Mouse (Mus musculus): ENCODE data around the gene Aifm1.
A peak's percentile ranks its signal among the peaks of the same experiment; 100 is the strongest.

Aifm1 gene

GRCm38 (mm10) chrX:48513166-48513807, at the start of gene Aifm1:
Aifm1 (minus strand) TSS chrX:48513563.
- DNase-seq (ENCODE audit: low spot score): peak; percentile 95

DNA sequence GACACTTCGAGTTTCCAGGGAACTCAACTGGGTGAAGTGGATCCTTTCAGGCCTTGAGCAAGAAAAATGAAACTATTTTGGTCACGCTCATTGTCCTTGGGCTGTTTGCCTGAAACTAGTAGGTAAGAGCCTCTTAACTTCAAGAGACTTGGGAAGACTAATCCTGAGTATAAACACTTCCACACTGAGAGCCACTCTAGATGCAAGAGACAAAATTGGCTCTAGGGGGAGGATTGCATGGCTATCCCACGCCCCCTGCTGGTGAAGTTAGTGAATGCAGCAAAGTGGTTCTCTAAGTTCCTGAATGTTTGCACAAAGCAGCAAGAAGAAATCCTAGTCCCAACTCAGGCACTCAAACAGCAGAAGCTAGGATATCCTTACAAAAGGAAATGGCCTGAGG, 18.8 kb upstream of the Aifm1 start:
- DNase-seq (ENCODE audit: low spot score): peak; percentile 83

GRCm38 (mm10) chrX:48526435-48526834, 13.1 kb upstream of the Aifm1 start:
- DNase-seq (ENCODE audit: low spot score): no peak

- no peak for DNase-seq (ENCODE audit: low spot score)
Measured at GRCm38 (mm10) chrX:48525866-48526265, 12.5 kb upstream of the Aifm1 start.

GRCm38 (mm10) chrX:48525332-48525731, 12.0 kb upstream of the Aifm1 start:
- no peak for DNase-seq (ENCODE audit: low spot score)

GRCm38 (mm10) chrX:48523512-48523911, 10.1 kb upstream of the Aifm1 start:
- DNase-seq (ENCODE audit: low spot score): no peak

GRCm38 (mm10) chrX:48521651-48522050, 8.3 kb upstream of the Aifm1 start:
- DNase-seq (ENCODE audit: low spot score): no peak

GRCm38 (mm10) chrX:48519549-48520085, 6.3 kb upstream of the Aifm1 start:
- DNase-seq (ENCODE audit: low spot score): no peak

DNA sequence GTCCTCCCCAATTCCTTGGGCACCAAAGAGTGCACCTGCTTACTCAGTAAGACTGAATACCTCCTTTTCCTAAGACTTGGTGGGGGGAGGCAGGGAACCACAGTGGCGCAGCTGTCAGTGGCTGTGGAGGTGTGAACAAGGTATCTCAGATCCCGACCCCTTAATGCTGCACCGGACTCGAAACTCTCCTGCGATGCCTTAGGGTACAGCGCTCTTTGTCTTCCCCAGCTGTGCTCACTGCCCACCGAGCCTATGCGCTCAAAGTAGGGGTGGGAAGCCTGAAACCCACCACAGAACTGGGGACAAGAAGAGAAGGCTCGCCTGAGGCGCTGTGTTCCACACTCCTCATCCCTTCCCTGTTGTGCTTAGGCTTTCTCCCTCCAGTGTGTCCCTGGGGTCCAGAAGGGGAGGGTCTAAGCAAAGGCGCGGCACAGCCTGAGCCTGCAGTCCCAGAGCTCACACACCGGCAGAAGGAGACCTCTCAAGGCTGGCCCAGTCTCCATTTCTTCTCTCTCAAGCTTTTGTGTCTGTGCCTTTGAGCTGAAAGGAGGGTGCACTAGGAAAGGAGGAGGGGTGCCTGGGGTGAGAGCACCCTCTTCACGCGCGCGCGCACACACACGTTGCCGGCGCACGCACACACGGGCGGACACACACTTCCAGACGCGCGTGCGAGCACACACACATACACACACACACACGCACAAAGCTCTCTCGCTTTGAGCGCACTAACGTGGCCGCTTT, 5.6 kb upstream of the Aifm1 start, which contains the start of gene Rab33a:
Gene Rab33a (plus strand): TSS at position 478 of the 741 bp plus-strand sequence.
- peak; percentile 47 for DNase-seq (ENCODE audit: low spot score)

GRCm38 (mm10) chrX:48518211-48518807, 4.9 kb upstream of the Aifm1 start:
- DNase-seq (ENCODE audit: low spot score): peak; percentile 57

DNA sequence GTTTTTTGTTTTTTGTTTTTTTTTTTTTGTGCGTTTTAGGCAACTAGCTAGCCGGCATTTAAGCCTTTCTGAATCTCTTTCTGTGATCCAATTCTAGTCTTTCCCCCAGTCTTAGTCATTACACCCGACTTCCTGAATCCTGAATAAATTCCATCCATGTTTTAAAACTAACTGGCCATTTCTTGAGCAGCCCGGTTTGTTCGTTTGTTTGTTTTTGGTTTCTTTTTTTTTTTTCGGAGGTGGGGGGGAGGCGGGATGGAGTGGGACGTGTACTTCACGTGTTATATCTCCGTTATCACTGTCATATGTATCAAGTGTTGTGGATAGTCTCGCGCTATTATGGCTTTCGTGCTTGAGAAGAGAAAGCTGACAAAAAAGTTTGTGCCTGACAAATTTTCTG, 461 bp upstream of the Aifm1 start:
- DNase-seq (ENCODE audit: low spot score): no peak

GRCm38 (mm10) chrX:48493763-48494162, 19.6 kb downstream of the Aifm1 start:
- no peak for DNase-seq (ENCODE audit: low spot score)

- no peak for DNase-seq (ENCODE audit: low spot score)
Measured at GRCm38 (mm10) chrX:48481687-48482086, 31.7 kb downstream of the Aifm1 start.

- DNase-seq (ENCODE audit: low spot score): no peak
Measured at GRCm38 (mm10) chrX:48481095-48481494, 32.3 kb downstream of the Aifm1 start.

DNA sequence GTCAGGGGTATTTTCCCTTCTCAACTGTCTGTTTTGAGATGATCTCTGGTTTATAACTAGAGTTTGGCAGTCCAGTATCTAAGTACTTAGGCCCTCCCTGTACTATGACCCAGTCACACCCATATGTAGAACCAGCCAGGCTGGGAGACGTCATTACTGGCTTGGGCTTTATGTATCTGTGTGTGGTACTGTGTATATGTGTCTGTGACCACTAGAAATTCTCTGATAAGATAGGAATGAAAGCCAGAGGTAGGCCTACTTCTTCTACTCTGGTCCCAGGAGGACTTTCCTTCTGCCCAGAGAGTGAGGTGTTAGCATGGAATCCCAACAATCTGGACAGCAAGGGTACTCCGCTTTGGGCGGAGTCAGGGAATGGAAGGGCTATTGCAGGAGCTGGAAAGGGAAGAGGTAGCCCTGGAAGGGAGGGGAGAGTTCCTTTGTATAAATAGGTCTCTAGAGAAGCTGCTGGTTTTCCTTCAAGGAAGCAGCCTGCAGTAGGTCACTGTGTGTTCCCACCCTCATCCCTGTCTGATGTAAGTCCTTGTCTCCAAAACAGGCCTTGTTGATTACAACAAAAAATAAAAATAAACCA, 45.9 kb downstream of the Aifm1 start:
- DNase-seq (ENCODE audit: low spot score): no peak

GRCm38 (mm10) chrX:48466174-48466573, 47.2 kb downstream of the Aifm1 start:
- no peak for DNase-seq (ENCODE audit: low spot score)

GRCm38 (mm10) chrX:48464436-48464835, 48.9 kb downstream of the Aifm1 start:
- DNase-seq (ENCODE audit: low spot score): no peak

DNA sequence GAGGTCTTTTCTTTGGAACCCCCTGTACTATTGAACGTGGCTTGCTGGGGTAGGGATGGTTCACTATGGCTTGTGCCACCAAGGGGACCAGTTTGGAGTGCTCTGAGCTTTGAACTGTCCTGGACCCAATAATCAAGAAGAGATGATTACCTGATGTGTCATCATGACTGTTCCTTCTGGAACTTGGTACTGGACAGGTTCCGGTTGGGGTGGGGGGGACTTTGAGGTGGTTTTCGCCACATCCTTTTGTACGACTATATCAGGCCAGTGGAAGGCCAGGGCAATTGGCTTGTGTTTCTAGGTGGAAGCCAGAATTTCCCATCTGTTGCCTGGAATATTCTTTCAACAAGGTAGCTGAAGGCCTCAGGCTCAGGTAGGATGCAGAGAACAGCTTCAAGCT, 49.7 kb downstream of the Aifm1 start:
- DNase-seq (ENCODE audit: low spot score): no peak

DNA sequence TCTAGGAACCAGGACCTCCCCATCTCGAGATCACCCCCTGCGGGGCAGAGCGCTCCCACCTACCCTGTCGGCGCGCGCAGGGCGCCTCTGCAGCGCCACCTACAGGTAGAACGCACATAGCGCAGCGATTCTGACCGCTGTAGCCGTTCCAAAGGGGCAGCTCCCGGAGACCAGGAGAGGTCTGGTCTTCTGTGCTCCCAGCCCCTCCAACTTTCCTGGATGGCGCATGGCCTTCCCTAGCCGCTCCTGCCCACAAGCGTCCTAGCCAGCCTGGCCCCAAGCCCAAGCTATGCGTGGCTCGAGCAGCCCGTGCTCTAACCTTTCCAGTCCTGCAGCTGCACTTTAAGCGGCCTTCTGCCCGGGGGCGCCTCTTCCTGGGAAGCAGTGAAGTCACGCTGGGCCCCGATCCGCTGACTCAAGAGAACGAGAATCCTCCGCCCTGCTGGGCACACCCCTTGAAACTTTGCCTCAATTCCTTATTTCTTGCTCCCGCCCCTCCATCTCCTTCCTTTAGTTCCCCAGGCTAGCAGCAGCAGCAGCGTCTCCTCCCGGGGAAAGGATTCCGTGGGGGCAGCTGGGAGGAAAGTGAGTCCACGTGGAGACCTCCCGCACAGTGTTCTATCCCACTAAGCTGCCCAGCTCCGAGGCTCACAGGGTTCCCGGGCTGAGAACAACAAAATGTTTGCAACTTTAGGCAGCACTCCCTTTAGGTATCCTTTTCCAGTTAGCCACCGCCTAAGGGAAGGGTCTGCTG, 50.4 kb downstream of the Aifm1 start, which contains the start of gene Elf4:
Gene Elf4 (minus strand): TSS at position 379 of the 754 bp plus-strand sequence.
- peak; percentile 79 for DNase-seq (ENCODE audit: low spot score)

- DNase-seq (ENCODE audit: low spot score): peak; percentile 5
Measured at GRCm38 (mm10) chrX:48462297-48462696, 51.1 kb downstream of the Aifm1 start.

DNA sequence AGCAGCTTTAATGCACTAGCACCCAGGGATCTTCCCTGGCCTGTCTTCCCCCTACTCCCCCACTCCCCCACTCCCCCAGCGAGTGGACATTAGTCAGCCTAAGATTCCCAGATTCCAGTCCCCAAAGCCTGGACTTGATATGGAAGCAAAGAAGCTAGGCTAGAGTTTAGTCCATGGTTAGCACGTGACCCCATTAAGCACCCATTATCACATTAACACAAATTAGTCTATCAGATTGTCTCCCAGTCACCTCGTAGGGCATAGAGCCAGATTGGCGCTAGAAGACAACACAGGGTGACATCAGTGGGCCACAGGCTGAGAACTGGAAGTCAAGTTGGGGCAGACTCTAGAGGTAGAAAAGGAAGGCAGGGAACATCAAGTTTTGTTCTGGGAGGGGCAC, 52.4 kb downstream of the Aifm1 start:
- DNase-seq (ENCODE audit: low spot score): no peak

DNA sequence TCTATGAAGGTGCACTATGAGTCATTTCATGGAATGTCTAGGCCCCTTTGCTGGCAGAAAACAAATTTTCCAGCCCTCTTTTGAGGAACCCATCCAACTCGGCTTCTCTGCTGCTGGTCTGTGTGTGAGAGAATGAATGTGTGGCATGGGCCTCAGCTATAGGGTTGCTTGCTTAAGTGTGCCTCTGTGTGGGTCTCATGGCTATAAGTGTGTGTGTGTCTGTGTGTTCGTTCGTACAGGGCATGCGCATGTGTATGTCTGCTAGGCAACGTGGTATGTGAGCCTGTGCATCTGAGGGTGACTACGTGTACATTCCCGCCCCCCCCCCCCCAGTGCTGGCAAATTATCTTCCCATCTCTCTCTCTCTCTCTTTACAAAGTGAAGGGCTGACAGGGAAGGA, 52.9 kb downstream of the Aifm1 start:
- DNase-seq (ENCODE audit: low spot score): no peak
